Mouse (Mus musculus) activated CD4-positive, CD25-positive, alpha-beta regulatory T cell, adult 4 months (primary cell): ENCODE measurements around the gene Adgrv1. TPM values are rescaled to one million over a fixed set of nuclear protein-coding genes. Genes with fewer than 3 reads are reported as not detected.
"Not testable (repeated sequence)": the region's sequence is repeated elsewhere in the genome, so short reads cannot be mapped to it uniquely, and the experiment has no call there.

Source experiments
- ATAC-seq: one replicate; pipeline ENCODE4 v1.8.0; 2017
- polyA plus RNA-seq, 2 experiments: library from polyadenylated mRNA; unstranded; fragments of 100-300 nt; shearing (Covaris generic); gene quantifications; one replicate each; pipeline ENCODE4 v1.2.1; 2017

Gene Adgrv1
- polyA plus RNA-seq: under 1 TPM in 1 of 2 experiments, not detected in 1; 0.66 TPM

DNA sequence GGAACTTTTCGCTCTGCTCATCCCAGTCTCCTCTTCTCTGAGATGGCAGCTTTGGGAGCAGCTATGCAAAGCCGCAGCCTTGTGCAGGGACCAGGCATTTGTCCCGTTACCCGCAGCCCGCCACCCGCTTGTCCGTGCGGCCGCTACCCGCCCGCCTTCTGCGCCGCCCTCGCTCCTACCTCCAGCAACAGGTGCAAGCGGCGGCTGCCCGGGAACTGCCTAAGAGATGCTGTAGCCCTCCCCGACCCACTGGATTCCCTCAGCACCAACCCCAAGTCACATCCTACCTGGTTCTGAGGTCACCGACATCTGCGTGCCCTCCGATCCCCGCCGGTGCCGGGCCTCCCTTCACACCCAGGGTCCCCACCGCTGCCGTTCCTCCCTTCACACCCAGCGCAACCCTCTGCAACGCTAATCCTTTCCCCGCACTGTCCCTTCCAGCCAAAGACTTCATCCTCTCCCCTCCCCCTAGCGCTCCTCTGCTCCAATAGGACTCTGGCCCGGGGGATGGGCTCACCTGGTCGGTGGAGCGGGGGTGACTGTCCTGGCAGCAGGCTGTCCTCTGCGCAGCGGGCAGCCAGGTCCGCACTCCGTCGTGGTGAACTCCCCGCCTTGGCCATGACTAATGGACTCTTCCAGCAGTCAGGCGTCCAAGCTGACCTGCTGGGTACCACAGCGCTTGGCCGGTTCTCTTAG, at the start of gene Adgrv1:
TSS of gene Adgrv1 (minus strand) at position 435 of the 696 bp plus-strand sequence.
- ATAC-seq: no peak

DNA sequence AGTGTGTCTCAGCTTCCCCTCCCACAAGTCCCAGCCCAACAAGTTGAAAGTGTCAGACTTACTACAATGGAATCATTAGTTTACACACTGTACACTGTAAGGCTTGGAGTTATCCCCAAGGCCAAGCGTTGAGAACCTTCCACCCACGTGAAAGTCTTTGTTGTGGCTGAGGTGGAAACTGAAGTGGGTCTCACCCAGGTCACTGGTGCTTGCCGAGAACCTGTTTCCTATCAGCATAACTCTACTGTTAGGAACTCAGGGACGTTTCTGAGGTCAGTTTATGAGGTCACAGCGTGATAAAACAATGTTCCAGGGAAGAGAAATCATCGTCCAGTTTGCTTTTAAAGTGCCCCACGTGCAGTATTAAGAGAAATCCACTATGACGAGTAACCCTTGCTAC, 42.4 kb upstream of the Adgrv1 start:
- ATAC-seq: peak; percentile 23

DNA sequence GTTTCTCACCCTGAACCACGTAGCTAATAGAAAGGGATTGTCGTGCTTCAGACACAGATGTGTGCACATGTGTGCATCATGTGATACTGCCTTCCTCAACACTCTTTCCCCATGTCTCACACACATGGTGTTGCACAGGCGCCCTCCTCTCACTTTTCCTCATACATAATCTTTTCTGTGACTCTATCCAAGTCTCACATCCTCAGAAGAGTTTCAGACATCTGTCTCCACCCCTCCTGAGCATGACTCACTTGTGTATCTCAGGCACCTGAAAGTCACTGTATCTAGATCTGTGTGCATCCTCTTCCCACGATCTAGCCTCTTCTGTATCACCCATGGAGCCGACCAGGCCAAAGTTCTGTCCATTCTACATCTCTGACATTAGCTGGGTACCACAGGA, 34.8 kb upstream of the Adgrv1 start:
- ATAC-seq: no peak

DNA sequence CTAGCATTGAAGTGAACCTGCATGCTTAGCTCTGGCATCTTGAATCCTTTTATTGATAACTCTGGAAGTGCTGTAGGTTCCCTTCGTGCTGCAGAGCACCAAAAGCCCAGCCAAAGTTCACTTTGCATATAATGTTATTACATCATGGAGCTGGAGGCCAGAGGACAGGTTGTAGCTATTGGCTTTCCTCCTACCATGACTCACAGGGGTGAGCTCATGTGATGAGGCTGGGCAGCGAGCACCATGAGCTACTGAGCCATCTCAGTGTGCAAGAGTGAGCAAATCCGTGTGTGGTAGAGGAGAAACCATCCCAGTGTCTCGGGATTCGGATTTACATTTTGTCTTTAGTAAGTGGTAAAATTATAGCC, 31.4 kb upstream of the Adgrv1 start:
- ATAC-seq: no peak

DNA sequence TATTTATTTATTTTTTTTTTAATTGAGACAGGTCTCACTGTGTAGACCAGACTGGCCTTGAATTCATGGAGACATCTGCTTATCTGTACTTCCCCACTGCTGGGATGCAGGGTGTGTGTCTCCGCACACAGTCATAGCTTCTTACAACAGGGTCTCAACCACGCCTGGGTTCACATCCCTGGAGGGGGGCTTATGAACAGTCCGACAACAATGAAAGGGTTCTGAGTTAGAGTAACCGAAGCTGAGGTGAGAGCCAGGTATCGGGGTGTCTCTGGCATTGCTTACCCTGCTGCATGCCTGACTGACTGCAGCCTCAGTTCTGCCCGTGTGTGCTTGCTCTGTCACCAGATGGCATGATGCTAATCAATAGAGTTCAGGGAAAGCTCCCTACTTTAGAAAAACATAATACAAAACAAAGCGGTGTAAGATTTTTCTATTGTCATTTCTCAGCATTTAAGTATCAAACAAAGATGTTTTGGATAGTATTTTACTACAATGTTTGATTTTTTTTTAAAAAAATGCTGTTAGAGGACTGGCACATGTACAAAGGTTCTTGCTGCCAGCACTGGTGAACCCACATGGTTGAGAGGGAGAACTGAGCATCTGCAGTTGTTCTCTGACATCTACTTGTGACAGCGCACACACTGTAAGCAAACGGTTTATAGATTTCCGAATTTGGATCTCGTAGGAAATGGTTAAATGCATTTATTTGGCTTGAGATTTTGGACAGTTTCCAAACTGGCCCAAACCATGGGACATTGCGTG, 30.8 kb upstream of the Adgrv1 start:
- no peak for ATAC-seq

DNA sequence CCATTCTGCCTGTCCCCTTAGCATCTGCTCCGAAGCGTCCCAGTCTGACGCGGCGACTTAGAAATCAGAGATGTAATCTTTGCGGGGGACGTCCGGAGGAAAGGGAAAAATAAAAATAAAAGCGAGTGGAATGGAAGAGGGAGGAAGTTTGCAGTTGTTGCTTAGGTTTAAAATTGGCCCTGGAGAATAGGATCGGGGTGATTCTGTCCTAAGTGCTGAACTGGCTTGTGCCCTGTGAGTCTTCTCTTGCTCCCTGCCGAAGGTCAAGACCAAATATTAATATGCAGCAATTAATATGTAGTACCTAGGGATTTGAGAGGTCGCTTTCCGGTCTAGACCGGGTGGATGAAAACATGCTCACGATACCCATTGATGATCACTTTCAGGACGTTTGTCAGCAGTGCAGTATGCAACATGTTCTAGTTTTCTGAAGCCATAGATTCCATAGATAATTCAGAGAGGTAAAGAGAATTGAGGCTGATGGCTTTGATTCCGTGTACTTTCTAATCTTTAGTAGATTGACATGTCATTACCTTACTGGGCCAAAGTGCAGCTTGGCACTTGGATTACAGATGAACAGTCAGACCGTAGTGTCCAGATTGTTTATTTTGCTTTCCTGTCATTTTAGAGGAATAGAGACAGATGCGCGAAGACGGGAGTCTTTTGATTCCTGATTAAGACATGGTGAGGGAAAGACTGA, 25.2 kb upstream of the Adgrv1 start:
- peak; percentile 3 for ATAC-seq

DNA sequence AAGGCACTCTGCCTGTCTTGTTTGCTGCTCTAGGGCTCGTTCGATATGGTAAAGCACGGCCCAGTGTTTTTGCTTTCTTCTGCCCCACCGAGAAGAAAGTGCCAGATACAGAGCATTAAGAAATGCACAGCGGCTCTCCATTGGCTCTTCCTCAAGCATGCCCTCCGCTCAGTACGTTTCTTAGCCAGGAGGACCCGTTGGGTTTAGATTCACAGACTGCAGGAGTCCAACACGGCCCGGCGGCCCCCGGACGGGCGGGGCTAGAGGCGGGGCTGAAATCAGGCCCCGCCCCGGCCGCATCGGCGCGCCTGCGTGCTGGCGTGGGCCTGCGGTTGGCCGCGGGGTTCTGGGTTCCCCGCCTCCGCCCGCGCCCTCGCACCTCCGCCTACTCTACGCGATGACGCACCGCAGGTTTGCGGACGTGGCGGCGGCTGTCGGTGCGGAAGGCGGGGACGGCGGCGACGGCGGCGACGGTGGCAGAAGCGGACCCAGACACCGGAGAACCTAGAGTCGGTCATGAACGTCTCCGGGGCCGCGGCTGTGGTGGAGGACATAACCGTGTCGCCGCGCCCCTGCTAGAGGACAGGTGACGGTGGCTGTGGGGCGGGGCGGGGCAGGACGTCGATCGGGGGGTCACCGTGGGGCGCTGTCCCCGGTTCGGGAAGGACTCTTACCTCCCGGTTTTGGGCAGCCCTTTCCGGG, 24.5 kb upstream of the Adgrv1 start, which contains the start of gene Lysmd3:
TSS of gene Lysmd3 (plus strand) at position 313 of the 702 bp plus-strand sequence.
- ATAC-seq: peak; percentile 91

DNA sequence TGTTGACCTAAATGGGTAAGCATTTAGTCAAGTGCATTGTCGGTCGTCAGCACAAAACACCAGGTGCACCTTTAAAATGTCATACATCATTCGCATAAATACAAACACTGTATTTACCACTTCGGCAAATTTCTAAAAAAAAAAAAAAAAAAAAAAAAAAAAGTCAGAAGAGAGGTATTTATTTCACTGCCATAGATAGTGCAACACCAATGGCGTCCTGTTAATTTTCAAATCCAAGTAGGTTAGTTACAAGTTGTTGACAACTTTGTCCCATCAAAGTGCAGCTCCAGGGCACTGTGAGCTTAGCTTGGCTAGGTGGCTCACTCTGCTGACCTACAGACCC, 24.0 kb upstream of the Adgrv1 start:
- peak; percentile 6 for ATAC-seq

DNA sequence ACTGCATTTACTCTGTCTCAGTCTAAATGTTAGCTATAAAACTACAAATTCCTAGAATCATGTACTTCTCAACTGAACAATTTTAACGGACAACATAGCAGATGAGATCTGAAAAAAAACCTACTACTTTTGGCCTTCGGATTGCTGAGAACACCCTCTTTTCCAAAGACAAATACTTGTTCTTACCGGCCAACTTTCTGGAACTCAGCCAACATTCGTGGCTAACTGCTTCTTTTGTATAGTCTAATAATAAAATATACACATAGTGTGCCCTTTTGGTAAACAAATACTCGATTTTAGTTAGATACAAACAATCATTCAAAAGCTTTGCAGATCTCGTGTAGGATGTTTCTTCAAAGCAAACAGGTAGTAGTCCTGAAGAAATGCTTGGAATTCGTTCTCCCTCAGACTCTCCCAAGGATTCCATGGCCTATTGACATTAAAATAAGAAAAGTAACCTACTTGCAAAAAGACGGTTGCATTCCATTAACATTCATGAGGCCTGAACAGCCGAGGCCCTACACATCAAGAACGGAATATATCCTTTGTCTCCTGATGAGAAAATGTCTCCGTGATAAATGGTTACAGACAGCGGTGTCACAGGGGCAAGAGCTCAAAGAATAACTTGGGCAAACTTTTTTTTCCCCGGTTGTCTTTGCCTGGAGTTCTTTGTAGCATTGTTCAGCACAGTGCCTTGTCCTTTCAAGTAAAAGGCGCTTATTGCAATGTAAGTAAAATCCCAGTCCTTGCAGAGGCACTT, 23.3 kb upstream of the Adgrv1 start:
- ATAC-seq: no peak

DNA sequence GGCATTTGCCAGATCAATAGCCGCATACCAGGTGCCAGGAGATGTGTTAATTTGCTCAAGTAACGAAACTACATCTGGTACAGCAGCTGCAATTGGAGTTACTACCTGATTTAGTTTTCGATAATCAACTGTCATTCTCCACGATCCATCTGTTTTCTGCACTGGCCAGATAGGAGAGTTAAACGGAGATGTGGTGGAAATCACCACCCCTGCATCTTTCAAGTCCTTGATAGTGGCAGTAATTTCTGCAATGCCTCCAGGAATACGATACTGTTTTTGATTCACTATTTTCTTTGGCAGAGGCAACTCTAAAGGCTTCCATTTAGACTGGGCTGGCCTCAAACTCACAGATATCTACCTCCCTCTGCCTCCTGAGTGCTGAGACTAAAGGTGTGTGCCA, 17.4 kb upstream of the Adgrv1 start:
- not testable (repeated sequence) for ATAC-seq

DNA sequence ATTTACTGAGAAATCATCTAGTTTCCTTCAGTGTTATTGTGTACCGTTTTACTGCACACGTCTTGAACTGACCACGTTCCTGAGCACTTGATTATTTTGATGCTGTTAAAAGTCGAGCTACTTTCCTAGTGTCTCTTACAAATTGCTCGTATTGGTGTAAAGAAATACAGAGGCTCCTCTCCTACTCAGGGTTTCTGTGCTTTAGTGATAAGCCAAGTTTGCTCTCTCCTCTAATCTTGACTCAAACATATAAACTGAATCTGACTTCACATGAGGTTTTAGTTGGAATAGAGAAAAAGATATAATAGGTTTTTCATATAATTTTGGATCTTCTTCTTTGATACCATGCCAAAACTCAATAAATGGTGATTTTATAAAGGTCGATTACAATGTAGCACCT, 13.4 kb upstream of the Adgrv1 start:
- ATAC-seq: no peak

DNA sequence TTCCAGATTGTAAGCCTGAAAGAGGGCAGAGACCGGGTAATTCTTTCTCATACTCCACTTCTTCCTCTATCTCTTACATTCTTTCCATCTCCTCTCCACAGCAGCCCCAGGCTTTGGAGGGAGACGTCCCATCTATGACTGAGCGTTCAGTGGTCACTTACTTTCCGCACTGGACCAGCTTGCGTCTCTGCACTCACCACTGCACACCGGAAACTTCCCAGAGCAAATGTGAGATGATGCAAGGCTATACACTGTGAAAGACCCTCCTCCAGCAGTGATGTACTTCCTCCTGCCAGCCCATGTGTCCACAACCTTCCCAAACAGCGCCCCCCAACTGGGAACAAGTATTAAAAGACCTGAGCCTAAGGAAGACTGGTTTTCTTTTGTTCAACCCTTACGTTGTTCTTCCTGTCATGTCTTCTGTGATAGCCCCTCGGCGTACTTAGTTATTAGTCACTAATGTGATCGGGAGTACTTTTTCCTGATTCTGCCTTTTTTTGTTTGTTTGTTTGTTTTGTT, 11.2 kb upstream of the Adgrv1 start:
- no peak for ATAC-seq

DNA sequence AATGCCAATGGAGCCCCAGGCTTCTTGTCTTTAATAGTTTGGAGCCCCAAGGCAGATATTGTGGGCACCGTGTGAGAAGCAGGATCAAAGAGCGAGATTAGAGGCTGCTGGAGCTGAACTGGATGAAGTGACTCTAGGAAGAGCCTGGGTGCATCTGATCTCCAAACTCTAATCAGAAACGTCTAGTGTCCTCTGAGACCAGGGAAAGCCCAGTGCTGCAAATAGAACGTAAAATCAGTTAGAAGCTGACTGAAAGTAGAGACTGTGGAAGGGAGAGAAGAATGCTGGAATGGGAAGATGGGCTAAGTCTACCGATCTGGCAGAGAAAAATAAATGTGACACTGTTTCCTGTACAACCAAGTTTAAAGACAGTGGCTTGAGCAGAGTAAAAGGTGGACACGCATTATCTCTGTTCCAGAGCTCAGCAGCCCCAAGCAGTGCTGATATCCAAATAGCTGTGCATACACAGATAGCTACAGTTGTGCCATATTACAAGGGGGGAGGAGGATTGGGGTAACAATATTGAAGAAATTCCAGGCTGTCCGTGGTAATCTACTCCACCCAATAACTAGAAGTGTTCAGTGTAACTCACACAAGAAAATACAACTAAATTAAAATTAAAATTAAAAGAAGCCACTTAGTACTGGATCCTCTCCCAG, 9.7 kb upstream of the Adgrv1 start:
- ATAC-seq: no peak

DNA sequence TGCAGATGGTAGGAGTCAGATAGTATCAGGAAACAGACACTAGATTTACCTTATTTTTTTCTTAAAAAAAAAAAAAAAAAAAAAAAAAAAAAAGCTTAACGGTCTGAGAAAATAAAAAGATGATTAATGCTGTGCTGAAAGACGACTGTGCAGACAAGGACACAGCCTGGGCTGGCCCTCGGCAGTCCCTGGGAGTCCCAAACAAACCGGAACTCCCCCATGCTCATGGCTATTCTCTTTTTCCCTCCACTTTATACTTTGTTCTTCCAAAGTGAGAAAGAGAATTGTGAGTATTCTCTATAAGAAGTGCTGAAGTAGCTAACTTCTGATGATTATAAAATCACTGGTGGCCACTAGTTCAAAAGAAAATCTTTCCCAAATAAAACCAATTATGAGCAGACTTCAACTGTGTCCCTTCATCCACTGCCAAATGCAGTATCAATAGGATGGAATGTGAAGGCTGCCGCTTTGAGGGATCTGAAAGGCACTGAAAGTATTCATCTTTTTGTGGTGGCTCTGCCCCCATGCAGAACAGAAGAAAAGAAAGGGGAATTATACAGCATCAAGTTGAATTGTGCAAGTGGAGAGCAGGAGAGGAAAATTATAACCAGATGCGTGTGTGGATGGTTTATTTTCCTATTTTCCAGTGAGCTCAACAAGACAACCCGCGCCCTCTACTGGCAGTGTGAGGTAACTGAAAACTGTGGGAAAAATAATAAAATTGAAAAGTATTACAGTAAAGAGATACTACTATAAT, 8.5 kb upstream of the Adgrv1 start:
- ATAC-seq: peak; percentile 63

DNA sequence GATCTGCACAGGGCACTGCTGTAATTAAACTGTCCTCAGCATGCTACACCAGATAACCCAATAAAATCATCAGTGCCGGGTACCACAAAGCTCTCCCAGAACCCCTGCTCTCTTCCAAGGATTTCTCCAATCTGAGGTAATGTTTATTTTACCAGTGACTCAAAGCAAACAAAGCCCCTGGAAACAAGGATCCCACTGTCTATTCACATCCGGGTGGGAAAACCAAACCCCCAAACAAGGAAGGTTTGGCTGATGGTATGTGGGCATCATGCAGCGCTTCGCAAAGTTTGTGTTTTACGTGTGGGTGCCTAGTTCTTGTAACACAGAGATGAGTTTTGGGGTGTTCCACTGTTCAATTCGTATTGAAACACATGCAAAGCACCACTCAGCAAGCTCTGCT, 7.9 kb upstream of the Adgrv1 start:
- no peak for ATAC-seq

DNA sequence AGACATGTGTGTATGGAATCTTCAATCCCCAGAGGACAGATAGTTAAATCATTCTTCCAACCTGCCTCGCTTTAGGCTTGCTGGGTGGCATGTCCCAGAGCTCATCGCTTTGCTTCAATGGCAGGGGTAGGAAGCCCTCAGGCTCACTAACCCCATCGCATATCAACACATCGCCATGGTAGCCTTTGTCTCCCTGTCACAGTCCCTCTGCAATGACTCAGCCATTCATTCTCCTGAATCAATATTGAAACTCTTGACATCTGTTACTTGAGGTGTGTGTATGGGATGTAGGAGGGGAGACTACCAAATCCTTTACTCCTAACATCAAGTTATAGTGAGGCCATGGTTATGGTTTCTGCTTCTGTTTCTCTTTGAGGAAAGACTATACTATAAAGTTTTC, 6.7 kb upstream of the Adgrv1 start:
- ATAC-seq: no peak

DNA sequence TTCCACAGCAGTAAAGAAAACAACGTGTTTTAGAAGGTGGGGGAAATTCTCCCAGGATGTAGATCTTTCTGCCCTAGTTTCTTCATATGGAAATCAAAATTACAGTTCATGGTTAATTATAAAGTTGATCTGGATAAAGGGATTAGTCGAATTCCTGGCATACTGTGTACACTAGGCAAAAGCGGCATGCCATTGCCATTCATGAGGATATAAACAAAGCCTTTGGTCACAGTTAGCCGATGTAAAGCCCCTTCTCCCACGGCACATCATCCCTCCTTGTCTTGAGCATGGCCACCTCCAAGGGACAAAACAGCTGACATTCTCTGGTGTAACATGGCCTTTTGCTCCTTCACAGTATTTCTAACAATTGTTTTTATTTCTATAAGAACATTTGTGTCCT, 2.4 kb downstream of the Adgrv1 start:
- no peak for ATAC-seq

DNA sequence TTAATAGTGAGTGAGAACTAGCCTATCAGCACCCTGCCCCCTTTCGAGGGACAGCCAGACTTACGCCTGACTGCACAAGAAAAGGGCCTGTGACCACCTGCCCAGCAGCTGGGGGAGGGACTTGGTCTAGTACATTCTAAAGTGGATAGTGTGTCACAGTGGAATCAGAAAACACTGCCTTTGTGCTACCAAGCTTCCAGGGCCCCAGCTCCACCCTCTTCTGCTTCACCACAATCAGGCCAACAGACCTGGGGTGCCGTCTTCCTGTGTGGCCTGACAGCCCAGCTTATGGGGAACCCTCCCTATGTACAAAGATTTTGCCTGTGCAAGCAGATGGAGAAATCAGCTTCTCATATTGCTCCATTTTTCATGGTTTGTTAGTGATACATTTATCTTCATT, 3.6 kb downstream of the Adgrv1 start:
- no peak for ATAC-seq

DNA sequence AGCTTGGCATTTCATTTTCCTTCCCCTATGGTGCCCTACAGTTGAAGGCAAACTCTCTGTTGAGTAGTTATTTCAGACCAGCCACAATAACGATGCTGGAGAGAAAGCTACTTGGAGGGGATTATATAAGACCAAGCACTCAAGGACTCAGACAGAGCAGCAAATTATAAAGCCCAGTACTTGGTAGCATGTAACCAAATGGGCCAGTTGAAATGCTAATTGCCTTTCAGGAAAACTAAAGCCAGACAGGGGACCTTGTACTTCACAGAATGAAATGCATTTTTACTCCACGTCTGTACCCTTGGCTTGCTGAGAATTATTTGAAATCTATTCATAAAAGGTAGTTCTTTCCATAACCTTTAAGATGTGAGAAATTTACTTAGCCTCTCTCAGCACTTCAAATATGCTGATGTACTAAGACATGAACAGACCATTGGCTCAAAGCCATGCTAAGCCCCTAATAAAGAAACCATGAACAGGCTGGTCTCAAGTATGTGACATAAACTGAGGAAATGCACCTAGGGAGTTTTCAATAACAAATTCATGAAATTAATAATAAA, 4.2 kb downstream of the Adgrv1 start:
- ATAC-seq: no peak

DNA sequence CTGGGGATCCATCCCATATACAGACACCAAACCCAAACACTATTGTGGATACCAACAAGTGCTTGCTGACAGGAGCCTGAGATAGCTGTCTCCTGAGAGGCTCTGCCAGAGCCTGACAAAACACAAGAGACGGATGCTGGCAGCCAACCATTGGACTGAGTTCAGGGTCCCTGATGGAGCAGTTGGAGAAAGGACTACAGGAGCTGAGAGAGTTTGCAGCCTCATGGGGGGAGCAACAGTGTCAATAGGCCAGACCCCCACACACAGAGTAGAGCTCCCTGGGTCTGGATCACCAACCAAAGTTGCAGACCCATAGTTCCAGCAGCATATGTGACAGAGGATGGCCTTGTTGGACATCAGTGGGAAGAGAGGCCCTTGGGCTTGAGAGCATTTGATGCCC, 5.1 kb downstream of the Adgrv1 start:
- not testable (repeated sequence) for ATAC-seq
